Mouse (Mus musculus) heart, embryonic 11.5 days (tissue): Measurements from ENCODE around the gene Mphosph9. TPM values are rescaled to one million over a fixed set of nuclear protein-coding genes. Genes with fewer than 3 reads are reported as not detected.

ENCODE experiments used
- polyA plus RNA-seq: library from polyadenylated mRNA; unstranded; fragments of >200 nt; fragmentation: Nextera tagmentation; extraction: Ambion mirVana; gene quantifications from 2 replicates; pipeline ENCODE4 v1.2.1, GENCODE M21; 2014

Mphosph9 gene
- polyA plus RNA-seq, 1 experiment from 2014 or later: 15.5 TPM

Other genes with a start within 250 kb of the Mphosph9 start
- gene Abcb9, start 232.2 kb downstream of the Mphosph9 start, polyA plus RNA-seq: 1.1 and 1.4 TPM in 2 replicates
- gene Ogfod2, start 215.7 kb downstream of the Mphosph9 start, polyA plus RNA-seq: 13.6 and 14.8 TPM in 2 replicates
- gene Arl6ip4, start 211.9 kb downstream of the Mphosph9 start, polyA plus RNA-seq: 65.7 and 74.6 TPM in 2 replicates
- gene Pitpnm2, start 78.2 kb downstream of the Mphosph9 start, polyA plus RNA-seq: 7.0 and 7.8 TPM in 2 replicates
- 14.8 and 19.1 TPM in 2 replicates for gene 2810006K23Rik, start 117 bp upstream of the Mphosph9 start, polyA plus RNA-seq
- gene Cdk2ap1, start 35.1 kb upstream of the Mphosph9 start, polyA plus RNA-seq: 94.3 and 96.8 TPM in 2 replicates
- 59.9 and 81.6 TPM in 2 replicates for gene Sbno1, start 98.0 kb upstream of the Mphosph9 start, polyA plus RNA-seq
- 89.5 and 93.9 TPM in 2 replicates for gene Kmt5a, start 112.0 kb upstream of the Mphosph9 start, polyA plus RNA-seq
- gene Rilpl2, start 150.4 kb upstream of the Mphosph9 start, polyA plus RNA-seq: 15.5 and 16.3 TPM in 2 replicates
- 12.4 and 12.8 TPM in 2 replicates for gene Snrnp35, start 155.2 kb upstream of the Mphosph9 start, polyA plus RNA-seq
- 25.3 and 27.6 TPM in 2 replicates for gene Rilpl1, start 203.4 kb upstream of the Mphosph9 start, polyA plus RNA-seq
- gene Tmed2, start 212.7 kb upstream of the Mphosph9 start, polyA plus RNA-seq: 490 and 526 TPM in 2 replicates
- gene Ddx55, start 224.9 kb upstream of the Mphosph9 start, polyA plus RNA-seq: 7.5 and 8.4 TPM in 2 replicates